Mouse (Mus musculus): ENCODE data around the gene Rhoj.
"Not testable (repeated sequence)": the region's sequence is repeated elsewhere in the genome, so short reads cannot be mapped to it uniquely, and the experiment has no call there.

The Rhoj gene

DNA sequence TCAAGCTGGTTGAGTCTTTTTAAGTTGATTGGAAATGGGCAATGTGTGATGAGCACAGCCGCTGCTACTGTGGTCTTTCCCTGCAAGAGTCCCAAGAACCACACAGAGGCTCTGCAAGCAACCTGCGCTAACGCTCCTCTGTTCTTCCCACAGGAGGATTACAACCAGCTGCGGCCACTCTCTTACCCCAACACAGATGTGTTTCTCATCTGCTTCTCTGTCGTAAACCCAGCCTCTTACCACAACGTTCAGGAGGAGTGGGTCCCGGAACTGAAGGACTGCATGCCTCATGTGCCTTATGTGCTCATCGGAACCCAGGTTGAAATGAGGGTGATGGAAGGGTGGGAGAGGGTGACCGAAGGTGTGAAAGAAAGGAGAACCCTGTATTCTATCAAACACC lies 83.4 kb downstream of the Rhoj start:
- no peak for DNase-seq (ENCODE audit: extremely low spot score, low spot score)

DNA sequence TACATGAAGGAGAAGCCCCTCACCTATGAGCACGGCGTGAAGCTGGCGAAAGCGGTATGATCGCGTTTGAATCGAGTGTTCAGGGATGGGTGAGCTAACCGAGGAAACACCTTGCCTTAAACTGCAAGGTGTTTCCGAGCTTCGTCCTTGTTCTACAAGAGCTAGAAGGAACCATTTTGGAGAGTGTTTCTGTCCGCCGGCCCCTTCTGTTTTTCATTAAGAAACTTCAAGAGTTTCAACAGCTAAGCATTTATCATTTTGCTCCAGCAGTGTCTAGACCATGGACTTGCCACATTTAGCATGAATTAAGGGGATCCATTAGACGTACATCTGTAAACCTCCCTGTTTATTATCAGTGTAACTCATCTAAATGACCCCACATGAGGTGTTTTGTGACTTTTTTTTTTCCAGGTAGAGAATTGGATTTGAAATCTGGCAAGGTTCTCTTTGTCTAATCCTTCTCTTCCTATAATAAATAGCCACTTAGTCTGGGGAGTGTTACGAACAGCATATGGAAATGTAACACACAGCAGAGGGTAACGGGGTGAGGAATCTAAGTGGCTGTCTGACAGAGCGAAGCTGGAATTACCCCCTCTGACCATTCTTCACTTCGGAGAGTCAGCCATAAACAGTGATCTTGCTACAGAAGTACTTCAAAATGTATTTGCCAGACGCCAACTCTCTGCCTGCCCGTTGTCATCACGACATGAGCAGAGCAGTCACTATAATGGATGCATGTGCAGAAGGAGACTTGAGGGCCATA lies 86.1 kb downstream of the Rhoj start:
- no peak for DNase-seq (ENCODE audit: extremely low spot score, low spot score)

DNA sequence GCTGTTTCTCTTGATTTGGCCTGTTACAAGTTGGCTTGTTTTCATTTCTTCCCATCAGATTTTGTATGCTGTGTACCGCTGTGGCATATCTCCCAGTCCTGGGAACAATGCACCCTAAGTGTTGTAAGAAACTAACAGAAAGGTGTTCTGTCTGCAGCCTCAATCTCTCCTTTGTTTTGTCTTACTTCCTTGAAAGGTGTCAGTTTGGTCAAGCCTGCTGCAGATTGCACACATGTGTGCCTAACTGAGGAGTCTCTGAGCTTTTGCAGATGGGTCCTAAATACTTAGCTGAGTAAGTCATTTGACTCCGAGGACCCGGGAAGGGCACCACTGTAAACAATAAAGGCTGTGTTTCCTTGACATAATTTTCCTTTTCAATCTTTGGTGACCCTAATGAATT lies 88.5 kb downstream of the Rhoj start:
- no peak for DNase-seq (ENCODE audit: extremely low spot score, low spot score)

DNA sequence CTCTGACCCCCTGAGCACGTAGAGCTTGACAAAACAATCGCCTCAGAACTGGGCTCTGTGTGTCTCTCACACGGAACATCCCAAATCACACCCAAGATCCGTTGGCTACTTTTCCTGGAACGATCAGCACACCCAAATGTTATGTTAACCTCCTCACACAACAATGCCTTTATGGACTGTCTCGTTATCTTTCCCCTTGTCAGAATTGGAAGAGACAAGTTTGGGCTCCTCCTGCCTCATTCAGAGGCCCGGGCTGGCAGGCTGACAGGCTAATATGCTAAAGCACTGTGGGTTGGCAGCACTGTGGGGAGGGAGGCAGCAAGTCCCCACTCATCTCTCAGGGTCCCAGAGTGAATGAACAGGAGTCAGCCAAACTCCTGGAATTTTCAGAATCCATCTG lies 89.0 kb downstream of the Rhoj start:
- no peak for DNase-seq (ENCODE audit: extremely low spot score, low spot score)

DNA sequence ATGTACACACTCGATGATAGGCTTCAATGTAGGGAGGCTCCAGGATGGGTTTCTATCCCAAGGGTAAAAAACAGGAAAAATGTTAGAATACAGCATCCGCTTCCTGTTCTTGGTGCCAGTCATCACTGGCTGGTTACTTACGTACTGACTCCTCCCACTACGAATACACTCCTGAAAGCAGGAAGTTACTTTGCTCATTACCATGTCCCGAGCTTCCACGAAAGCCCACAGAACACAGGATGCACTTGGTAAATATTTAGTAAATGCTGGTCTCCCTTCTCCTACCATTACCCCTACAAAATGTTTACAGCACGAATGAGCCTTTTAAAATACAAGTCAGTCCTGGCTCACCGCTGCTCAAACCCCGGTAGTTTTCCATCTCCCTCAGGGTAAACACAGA lies 104.8 kb downstream of the Rhoj start:
- no peak for DNase-seq (ENCODE audit: extremely low spot score, low spot score)

DNA sequence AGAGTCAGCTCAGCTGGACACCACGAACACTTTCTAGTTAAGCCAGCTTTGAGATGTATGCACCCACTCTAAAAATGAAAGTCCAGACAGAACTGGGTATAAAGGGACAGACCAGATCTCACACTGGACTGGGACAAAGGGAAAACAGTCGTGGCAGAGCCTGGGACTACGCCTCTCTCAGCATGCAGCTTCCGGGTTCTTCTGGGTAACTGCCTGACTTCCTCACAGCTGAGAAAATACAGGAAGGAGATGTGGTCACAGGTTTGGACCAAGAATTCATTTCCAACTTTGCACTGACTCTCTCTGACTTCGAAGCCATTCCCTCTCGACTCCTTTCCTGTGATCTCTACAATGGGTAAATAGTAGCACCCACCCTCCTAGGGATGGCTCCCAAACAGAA lies 106.9 kb downstream of the Rhoj start:
- peak; percentile 15 for DNase-seq (ENCODE audit: extremely low spot score, low spot score)

DNA sequence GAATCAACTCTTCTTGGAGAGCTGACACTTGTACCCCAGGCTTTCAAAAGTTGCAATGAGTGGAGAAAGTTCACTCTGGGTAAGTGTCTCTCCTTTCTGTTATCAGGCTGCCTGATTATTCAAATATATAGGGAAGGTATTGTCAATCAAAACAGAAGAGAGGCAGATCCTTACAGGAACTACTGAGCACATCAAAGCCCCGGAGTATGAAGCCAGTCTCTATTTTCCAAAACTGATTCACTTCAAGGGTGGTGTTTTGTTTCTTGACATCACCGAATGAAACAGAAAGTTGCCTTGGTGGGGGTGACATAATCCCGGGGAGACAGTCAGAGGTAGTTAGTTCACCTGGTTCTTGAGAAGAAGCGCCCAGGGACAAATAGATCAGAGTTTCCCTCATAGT lies 108.6 kb downstream of the Rhoj start, which contains the start of gene Gphb5:
Gene Gphb5, minus strand, starts transcription at position 101 of the 400 bp plus-strand sequence.
- DNase-seq (ENCODE audit: extremely low spot score, low spot score): no peak

DNA sequence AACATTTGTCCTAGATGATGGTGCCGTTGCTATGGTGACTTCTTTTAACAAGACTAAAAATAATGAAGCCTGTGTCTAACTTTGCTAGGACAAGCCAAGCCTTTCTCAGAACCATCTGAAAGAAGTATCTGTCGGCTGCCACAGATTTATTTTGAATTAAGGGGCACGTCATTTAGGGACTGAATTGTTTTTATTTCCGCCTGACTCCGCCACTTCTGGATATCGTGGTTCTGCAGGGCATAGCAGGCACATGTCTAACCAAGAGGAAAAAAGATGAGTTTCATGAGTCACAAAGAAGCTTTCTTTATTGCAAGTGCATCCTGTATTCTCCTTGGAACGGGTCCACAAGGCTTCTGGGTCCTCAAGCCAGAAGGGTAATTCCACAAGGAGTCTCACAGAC lies 116.2 kb downstream of the Rhoj start:
- DNase-seq (ENCODE audit: extremely low spot score, low spot score): no peak

DNA sequence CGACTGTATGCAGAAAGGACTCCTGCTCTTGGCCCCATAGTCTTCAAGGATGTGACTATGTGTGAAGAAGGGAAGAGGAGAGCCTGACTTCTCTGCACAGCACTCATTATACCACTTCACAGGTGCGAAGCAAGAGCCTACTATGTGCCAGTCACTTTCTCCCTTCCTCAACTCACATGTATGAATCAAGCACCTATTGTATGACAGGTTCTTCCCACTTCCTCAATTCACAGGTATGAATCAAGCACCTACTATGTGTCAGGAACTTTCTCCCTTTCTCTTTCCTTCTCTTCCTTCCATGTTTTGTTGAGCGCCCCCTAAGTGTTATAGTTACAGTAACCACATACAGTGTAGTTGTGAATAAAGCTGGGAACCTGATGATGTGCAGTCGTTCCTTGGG lies 116.7 kb downstream of the Rhoj start:
- DNase-seq (ENCODE audit: extremely low spot score, low spot score): no peak

DNA sequence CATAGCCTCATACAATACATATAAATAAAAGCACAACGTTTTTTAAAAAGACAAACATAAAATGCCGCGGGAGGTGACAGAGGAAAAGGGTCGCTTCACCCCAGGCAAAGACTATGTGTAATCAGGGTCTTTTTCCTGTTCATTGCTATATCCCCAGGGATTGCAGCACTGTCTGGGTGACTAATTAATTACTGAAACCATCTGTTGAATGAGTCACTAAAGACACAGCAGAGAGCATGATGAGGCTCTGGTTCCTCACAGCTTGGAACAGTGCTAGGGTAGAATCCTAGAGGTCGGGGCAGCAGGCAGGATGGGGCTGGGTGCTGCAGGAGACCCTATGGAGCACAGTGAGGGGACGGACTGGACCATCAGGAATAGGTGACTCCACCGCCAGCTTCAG lies 117.8 kb downstream of the Rhoj start:
- no peak for DNase-seq (ENCODE audit: extremely low spot score, low spot score)

DNA sequence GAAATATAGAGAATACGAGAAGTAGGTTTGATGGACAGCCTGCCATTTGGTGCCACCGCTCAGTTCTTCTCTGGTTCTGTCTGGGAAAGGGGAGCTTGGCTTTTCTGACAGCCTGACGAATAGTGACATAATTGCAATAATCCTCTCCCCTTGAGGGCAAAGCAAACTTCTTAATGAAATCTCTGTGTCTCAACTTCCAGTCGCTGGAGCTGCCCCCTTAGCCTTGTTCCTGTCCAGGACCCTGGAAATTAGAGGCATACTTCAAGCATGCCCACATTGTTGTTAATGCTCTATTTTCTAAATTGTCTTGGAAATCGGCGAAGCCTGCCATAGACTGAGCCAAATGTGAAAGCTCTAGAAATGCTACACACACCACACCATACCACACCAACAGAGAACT lies 120.6 kb downstream of the Rhoj start:
- DNase-seq (ENCODE audit: extremely low spot score, low spot score): no peak

DNA sequence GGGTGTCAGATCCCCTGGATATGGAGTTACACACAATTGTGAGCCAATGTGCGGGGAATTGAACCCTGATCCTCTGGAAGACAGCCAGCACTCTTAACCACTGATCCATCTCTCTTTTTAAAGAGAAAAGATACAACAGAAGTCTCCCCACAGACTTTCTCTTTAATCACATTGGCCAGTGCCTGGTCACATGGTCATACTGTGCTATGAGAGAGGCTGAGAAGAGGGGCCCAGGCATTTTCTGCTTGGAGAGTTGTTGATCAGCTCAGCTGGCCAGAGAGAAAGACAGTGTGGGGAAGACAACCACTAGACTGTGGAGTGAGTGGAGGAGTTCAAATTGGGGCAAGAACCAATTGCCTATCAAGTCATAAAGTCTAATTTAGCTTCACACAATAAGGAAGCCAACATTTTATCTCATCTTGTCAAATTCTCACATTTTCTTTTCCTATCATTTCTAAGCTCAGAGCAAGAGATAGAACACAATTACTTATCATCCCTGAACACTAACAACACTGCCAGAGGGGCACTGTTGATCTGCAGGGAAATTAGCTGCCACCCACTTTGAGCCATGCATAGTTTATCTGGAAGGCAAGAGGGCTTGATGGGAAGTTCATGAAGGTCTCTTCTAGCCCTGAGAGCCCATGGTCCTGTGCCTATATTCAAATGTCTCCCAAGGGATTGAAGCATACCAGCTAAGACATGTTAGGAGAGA lies 121.7 kb downstream of the Rhoj start:
- DNase-seq (ENCODE audit: extremely low spot score, low spot score): no peak

DNA sequence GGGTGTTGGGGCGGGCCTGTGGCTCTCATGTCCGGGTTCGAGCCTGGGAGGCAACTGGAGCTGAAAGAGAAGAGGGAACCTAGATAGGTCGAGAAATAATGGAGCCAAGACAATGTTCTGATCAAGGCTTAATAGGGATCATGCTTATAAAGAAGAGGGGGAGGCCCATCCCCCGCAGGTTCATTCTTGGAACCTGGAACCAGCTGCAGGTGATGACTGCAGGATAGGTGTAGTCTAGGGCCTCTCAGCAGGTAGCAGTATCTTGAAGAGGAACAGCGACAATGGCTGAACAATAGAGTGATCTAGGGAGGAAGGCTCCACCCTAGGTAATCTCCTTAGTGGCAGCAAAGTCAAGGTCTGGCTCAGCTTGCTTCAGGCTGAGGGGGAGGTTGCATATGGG lies 124.3 kb downstream of the Rhoj start:
- DNase-seq (ENCODE audit: extremely low spot score, low spot score): not testable (repeated sequence)

DNA sequence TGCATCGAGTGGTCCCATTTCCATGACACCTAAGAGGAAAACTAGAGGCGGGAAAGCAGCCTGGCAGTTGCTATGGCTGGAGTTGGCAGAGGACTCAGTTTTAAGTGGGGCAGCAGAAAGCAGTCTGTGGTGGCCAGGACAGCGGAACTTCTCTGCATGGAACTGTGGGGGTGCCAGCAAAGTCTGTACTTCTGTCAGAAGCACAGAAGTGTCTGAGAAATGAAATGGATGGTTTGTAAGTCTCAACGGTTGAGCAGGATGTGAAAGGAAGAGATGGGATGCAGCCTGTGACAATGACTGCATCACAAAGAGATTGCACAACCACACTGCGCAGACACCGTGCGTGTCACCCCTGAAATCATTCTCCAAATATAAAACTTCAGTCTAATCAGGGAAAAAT lies 138.1 kb downstream of the Rhoj start:
- no peak for DNase-seq (ENCODE audit: extremely low spot score, low spot score)

DNA sequence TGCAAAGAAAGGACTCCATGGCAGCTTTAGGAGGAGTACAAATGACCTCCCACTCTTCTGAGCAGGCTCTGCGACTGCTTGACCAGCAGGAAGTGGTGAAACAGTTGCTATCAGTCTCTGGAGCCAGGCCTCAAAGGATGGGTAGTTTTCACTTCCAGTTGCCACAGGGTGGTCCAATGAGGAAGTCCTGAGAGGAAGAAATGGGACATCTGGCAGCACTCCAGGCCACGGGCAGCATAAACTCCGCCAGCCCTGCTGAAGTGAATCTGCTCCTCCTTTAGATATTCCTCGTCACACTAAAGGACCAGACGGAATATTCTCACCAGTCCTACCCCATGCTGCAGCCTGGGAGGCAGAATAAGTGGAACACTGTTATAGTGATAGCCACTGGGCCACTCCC lies 140.8 kb downstream of the Rhoj start:
- no peak for DNase-seq (ENCODE audit: extremely low spot score, low spot score)

DNA sequence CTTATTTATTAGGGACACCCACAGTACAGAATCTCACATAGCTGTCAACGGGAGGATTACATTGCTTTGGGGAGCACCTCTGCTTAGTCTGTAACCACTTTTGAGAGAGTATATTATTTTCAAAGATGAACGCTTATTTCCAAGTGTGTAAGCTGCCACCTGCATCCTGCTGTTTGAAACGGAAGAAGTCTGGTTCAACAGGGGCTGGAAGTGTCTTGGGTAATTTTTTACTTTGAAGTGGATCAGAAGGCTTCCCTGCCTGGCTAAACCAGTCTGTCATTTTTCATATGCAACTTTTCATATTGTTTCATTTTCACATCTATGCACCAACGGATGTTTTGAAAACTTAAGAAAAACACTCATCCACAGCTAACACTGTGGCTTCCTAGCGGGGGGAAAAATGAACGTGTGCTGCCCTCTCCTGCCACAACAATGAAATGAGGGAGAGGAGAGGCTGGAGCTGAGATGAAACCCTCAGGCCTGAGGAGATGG lies 141.4 kb downstream of the Rhoj start:
- DNase-seq (ENCODE audit: extremely low spot score, low spot score): no peak

DNA sequence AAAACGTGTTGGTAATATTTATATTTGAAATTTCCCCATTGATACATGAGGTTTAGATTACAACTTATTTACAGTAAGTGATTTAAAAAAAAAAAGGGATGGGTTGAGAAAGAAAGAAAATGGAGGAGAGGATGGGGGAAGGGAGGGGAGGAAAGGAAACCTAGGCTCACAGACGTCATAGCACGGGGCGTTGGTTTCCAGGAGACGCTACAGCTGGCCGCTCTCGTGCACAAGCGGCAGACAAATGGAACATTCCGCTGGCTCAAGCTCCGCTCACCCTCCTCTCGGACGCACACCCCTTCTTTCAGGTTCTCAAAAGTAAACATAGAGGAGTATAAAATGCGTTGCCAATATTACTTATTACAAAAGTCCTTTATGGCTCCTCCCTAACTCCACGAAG lies 141.9 kb downstream of the Rhoj start:
- DNase-seq (ENCODE audit: extremely low spot score, low spot score): no peak

DNA sequence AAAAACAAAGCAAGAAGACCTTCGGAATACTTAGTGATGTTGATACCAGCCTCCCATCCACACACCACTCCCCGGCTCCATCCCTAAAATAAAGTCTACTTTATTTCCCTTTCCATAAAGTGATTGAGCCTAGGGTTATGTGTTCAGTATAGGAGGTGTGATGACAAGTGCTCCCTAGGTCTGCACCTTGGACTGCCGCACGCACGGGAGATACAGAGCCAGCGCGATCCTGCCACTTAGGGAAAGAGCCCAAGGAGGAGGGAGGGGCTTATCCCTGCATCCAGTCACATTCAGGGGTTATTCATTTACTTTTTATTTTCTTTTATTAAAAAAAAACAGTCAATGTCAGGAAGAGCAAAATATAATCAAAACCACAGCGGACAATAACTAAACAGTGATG lies 142.5 kb downstream of the Rhoj start:
- DNase-seq (ENCODE audit: extremely low spot score, low spot score): no peak
